Mouse (Mus musculus): Measurements from ENCODE around the gene Tgm4.
A peak's percentile ranks its signal among the peaks of the same experiment; 100 is the strongest.

Tgm4 gene

GRCm38 (mm10) chr9:123107186-123107585 is 72.7 kb downstream of the Tgm4 start:
- DNase-seq: no peak

GRCm38 (mm10) chr9:123109188-123109587 is 74.7 kb downstream of the Tgm4 start:
- peak; percentile 50 for DNase-seq

GRCm38 (mm10) chr9:123111751-123112221 is 77.3 kb downstream of the Tgm4 start:
- DNase-seq: peak; percentile 44

GRCm38 (mm10) chr9:123112805-123113521 is 78.4 kb downstream of the Tgm4 start, which contains the start of the genes Zdhhc3 and Exosc7:
Zdhhc3 (minus strand) TSS chr9:123113205.
Exosc7 (plus strand) TSS chr9:123113215.
- peak; percentile 85 for DNase-seq

- DNase-seq: peak; percentile 15
Measured at GRCm38 (mm10) chr9:123113931-123114330, 79.4 kb downstream of the Tgm4 start.

- no peak for DNase-seq
Measured at GRCm38 (mm10) chr9:123115566-123115965, 81.0 kb downstream of the Tgm4 start.

Measured in lung, postnatal 36 days (tissue).